Mouse (Mus musculus): ENCODE measurements around the gene Lrfn2.

DNA sequence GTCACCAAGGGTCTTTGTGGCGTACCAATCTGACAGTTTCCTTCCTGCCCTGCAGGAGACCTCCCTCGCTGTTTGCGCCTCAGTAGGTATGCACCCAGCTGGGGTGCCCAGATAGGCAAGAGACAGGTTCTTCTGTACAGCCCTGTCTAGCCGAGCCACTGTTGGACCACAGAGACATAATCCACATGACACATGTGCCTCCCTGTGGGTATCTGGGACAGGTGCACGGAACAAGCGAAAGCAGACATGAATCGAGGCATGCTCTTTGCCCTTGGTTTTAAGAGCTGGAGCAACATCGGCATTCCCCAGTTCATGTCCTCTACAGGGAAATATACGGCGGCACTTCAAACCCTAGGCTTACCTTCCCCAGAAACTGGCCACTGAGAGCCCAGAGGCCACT, 1.2 kb upstream of the Lrfn2 start:
- TF ChIP-seq GATA1 (IDR thresholded peaks at IDR 0.05; ENCODE audit: low read depth, low read length) (no peak), BHLHE40 (IDR thresholded peaks at IDR 0.05; ENCODE audit: borderline replicate concordance, low read depth, low read length) (no peak)
